Mouse (Mus musculus) liver, embryonic 16.5 days (tissue): Measurements from ENCODE around the gene Wars2. TPM values are rescaled to one million over a fixed set of nuclear protein-coding genes. Genes with fewer than 3 reads are reported as not detected.

Experiments
- ATAC-seq: fragments of 200-750 bp; cut with Nextera tagmentation; 2 replicates; pipeline ENCODE4 v1.8.0; 2017; ENCODE audit warnings: low read depth, mild to moderate bottlenecking, moderate number of reproducible peaks, moderate library complexity
- H3K27ac ChIP-seq: fragments of 300-500 bp; sonication (generic); 2 replicates; pipeline ENCODE4 v1.5.1; 2014; ENCODE audit warnings: mild to moderate bottlenecking, low read length
- H3K27me3 ChIP-seq: fragments of 300-500 bp; sonication (generic); 2 replicates; pipeline ENCODE4 v1.6.1; 2014; ENCODE audit warnings: low read depth, low read length, mixed read lengths; ENCODE audit not compliant: control insufficient read depth, insufficient read depth
- H3K36me3 ChIP-seq: fragments of 300-500 bp; sonication (generic); 2 replicates; pipeline ENCODE4 v1.6.1; 2014; ENCODE audit warnings: mild to moderate bottlenecking; ENCODE audit not compliant: control insufficient read depth, insufficient read depth
- H3K4me1 ChIP-seq: fragments of 300-500 bp; sonication (generic); 2 replicates; pipeline ENCODE4 v1.6.1; 2014; ENCODE audit warnings: low read depth, low read length, mixed read lengths; ENCODE audit not compliant: control insufficient read depth
- H3K4me2 ChIP-seq: fragments of 300-500 bp; sonication (generic); 2 replicates; pipeline ENCODE4 v1.6.1; 2014; ENCODE audit warnings: low read depth, low read length, mixed read lengths
- H3K4me3 ChIP-seq: fragments of 300-500 bp; sonication (generic); 2 replicates; pipeline ENCODE4 v1.5.1; 2014; ENCODE audit warnings: low read depth, mild to moderate bottlenecking, low read length
- H3K9ac ChIP-seq: fragments of 300-500 bp; sonication (generic); 2 replicates; pipeline ENCODE4 v1.6.1; 2014; ENCODE audit warnings: low read depth, low read length
- H3K9me3 ChIP-seq: fragments of 300-500 bp; sonication (generic); replicated peaks from 2 replicates; pipeline ENCODE4 v1.6.1; 2016; ENCODE audit warnings: low read length; ENCODE audit not compliant: control insufficient read depth
- WGBS: fragments of 180-500 bp; shearing (Covaris S2); extraction: QIAGEN DNeasy Blood & Tissue Kit; methylation state at CpG from one replicate; pipeline ENCODE4 v1.1.7; 2014; ENCODE audit not compliant: insufficient replicate concordance; 5-methylcytosine and 5-hydroxymethylcytosine counted together
- microRNA-seq: library from miRNA; unstranded; fragments of <30 nt; microRNA quantifications from one replicate; pipeline ENCODE4, GENCODE M21; 2016
- polyA plus RNA-seq: library from polyadenylated mRNA; unstranded; fragments of >200 nt; fragmentation: Nextera tagmentation; extraction: Ambion mirVana; gene quantifications from 2 replicates; pipeline ENCODE4 v1.2.1, GENCODE M21; 2015

The Wars2 gene
- polyA plus RNA-seq, 1 experiment from 2014 or later, result 2.5 TPM

GRCm38 (mm10) chr3:99266752-99267303 is 126.0 kb downstream of the Wars2 start:
- Histone ChIP-seq H3K9me3 (no peaks in the 10 kb centered on the region), H3K36me3 (no peaks in the 10 kb centered on the region), H3K9ac (no peak overlapping the region), H3K4me3 (no peak overlapping the region), H3K27me3 (peaks cover 27% of the 10 kb centered on the region), H3K27ac (no peak overlapping the region), H3K4me2 (no peak overlapping the region), H3K4me1 (no peaks in the 10 kb centered on the region)
- no peak for ATAC-seq
- 42% methylated on average over 10 of the region's 10 CpGs for WGBS

- no peak for ATAC-seq
- H3K4me3 ChIP-seq, result no peak overlapping the region
Observed at GRCm38 (mm10) chr3:99277973-99278580, 137.2 kb downstream of the Wars2 start.

GRCm38 (mm10) chr3:99279718-99280117 is 138.8 kb downstream of the Wars2 start:
- Histone ChIP-seq H3K27me3 (no peaks in the 10 kb centered on the region), H3K9me3 (no peaks in the 10 kb centered on the region), H3K4me1 (no peaks in the 10 kb centered on the region), H3K4me3 (no peak overlapping the region), H3K36me3 (no peaks in the 10 kb centered on the region), H3K4me2 (no peak overlapping the region), H3K27ac (no peak overlapping the region), H3K9ac (no peak overlapping the region)
- WGBS, result 60% methylated on average over 3 of the region's 3 CpGs
- ATAC-seq, result no peak

More at GRCm38 (mm10) chr3:99277973-99278580, 137.2 kb downstream of the Wars2 start:
- H3K27ac ChIP-seq, result no peak overlapping the region
- no peak overlapping the region for H3K9ac ChIP-seq
- no peaks in the 10 kb centered on the region for H3K36me3 ChIP-seq
- no peaks in the 10 kb centered on the region for H3K4me1 ChIP-seq
- no peak overlapping the region for H3K4me2 ChIP-seq
- H3K27me3 ChIP-seq, result no peaks in the 10 kb centered on the region
- no peaks in the 10 kb centered on the region for H3K9me3 ChIP-seq
- 46% methylated on average over 12 of the region's 12 CpGs for WGBS

- 46% methylated on average over 4 of the region's 4 CpGs for WGBS
- H3K9ac ChIP-seq, result no peak overlapping the region
Observed at GRCm38 (mm10) chr3:99281453-99281852, 140.6 kb downstream of the Wars2 start.

GRCm38 (mm10) chr3:99288302-99288701 is 147.4 kb downstream of the Wars2 start:
- Histone ChIP-seq H3K36me3 (no peaks in the 10 kb centered on the region), H3K9me3 (no peaks in the 10 kb centered on the region), H3K4me3 (no peak overlapping the region), H3K27ac (no peak overlapping the region), H3K4me2 (no peak overlapping the region), H3K27me3 (no peaks in the 10 kb centered on the region), H3K4me1 (no peaks in the 10 kb centered on the region), H3K9ac (no peak overlapping the region)
- WGBS, result 26% methylated on average over 2 of the region's 2 CpGs
- no peak for ATAC-seq

More at GRCm38 (mm10) chr3:99281453-99281852, 140.6 kb downstream of the Wars2 start:
- H3K27ac ChIP-seq, result no peak overlapping the region
- H3K4me2 ChIP-seq, result no peak overlapping the region
- no peaks in the 10 kb centered on the region for H3K9me3 ChIP-seq
- no peaks in the 10 kb centered on the region for H3K4me1 ChIP-seq
- no peak overlapping the region for H3K4me3 ChIP-seq
- ATAC-seq, result no peak
- H3K36me3 ChIP-seq, result no peaks in the 10 kb centered on the region
- no peaks in the 10 kb centered on the region for H3K27me3 ChIP-seq

Small RNA genes lying within 50 kb of the gene (microRNA-seq; reads per million reads assigned to microRNA genes)
- gene Mir6481, result not detected

Other genes starting within 250 kb of the Wars2 start
- gene Hao2, start 247.8 kb upstream of the Wars2 start, polyA plus RNA-seq, result 19.8 and 24.0 TPM in 2 replicates
- gene Tbx15, start 99.3 kb downstream of the Wars2 start, polyA plus RNA-seq, result 0.11 and 0.30 TPM in 2 replicates